Mouse (Mus musculus): ENCODE data around the gene Olfr312.

GRCm38 (mm10) chr11:58784182-58784581 is 44.9 kb upstream of the Olfr312 start:
- TF ChIP-seq MYB (IDR thresholded peaks at IDR 0.05; ENCODE audit: low read depth, low read length): no peak
- no peak for TF ChIP-seq NRF1 (IDR thresholded peaks at IDR 0.05; ENCODE audit: insufficient read depth, low read depth, low read length, poor library complexity, severe bottlenecking)
- TF ChIP-seq POLR2A (IDR thresholded peaks at IDR 0.05; ENCODE audit: control insufficient read depth in 1 of 2, insufficient read depth in 1 of 2, low read depth in 1 of 2, low read length in 2 of 2, poor library complexity in 1 of 2): no peak
- TF ChIP-seq EP300 (IDR thresholded peaks at IDR 0.05; ENCODE audit: low read depth in 1 of 2, low read length in 2 of 2): no peak
- no peak for TF ChIP-seq RAD21 (IDR thresholded peaks at IDR 0.05; ENCODE audit: low read depth, low read length)
- no peak for TF ChIP-seq MAFK (IDR thresholded peaks at IDR 0.05; ENCODE audit: borderline replicate concordance, low read depth, low read length)
- no peak for TF ChIP-seq CHD2 (IDR thresholded peaks at IDR 0.05; ENCODE audit: low read length)
- TF ChIP-seq JUND (IDR thresholded peaks at IDR 0.05; ENCODE audit: low read depth, low read length): no peak
- no peak for TF ChIP-seq CTCF (IDR thresholded peaks at IDR 0.05 in 2 of 3, conservative IDR thresholded peaks at IDR 0.05 in 1 of 3; ENCODE audit: control insufficient read depth in 1 of 3, insufficient read depth in 1 of 3, low read depth in 2 of 3, low read length in 3 of 3, poor library complexity in 1 of 3, severe bottlenecking in 1 of 3)
- no peak for TF ChIP-seq POLR2AphosphoS2 (IDR thresholded peaks at IDR 0.05; ENCODE audit: low read length)
- TF ChIP-seq BHLHE40 (IDR thresholded peaks at IDR 0.05; ENCODE audit: borderline replicate concordance, low read depth, low read length): no peak
- no peak for TF ChIP-seq ELF1 (IDR thresholded peaks at IDR 0.05; ENCODE audit: low read depth, low read length)
- TF ChIP-seq GABPA (IDR thresholded peaks at IDR 0.05; ENCODE audit: low read depth, low read length): no peak
